Mouse (Mus musculus) cerebellum, postnatal 25 days (tissue): ENCODE data around the gene Zfp36l1.

Experiments used
- DNase-seq, 2 experiments: peaks; one replicate each; pipeline ENCODE4 v3.0.0; 2021; ENCODE audit warnings: mixed read lengths in 2 of 2

Zfp36l1 gene

GRCm38 (mm10) chr12:80112852-80113551, at the start of gene Zfp36l1:
TSS of gene Zfp36l1 (minus strand) at chr12:80113013.
- DNase-seq: peak; percentile 30 to 60

- no peak for DNase-seq
These were observed 49.6 kb upstream of the Zfp36l1 start for GRCm38 (mm10) chr12:80162448-80162847.

- DNase-seq: no peak
These were observed 44.9 kb upstream of the Zfp36l1 start for GRCm38 (mm10) chr12:80157675-80158074.

GRCm38 (mm10) chr12:80153687-80154326, 41.0 kb upstream of the Zfp36l1 start:
- DNase-seq: peak; percentile 46 to 75

DNA sequence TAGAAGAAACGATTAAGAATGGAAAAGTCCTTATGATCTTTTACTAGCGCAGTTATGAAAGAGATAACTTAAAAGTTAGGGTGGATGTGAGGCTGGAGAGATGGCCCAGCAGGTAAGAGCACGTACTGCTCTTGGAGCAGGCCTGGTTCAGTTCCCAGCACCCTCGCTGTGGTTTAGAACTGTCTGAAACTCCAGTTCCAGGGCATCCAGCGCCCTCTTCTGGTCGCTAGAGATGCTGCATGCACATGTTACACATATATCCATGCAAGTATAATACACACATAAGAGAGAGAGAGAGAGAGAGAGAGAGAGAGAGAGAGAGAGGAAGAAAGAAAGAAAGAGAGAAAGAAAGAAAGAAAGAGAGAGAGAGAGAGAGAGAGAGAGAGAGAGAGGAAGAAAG, 40.3 kb upstream of the Zfp36l1 start:
- no peak for DNase-seq

GRCm38 (mm10) chr12:80151821-80152220, 39.0 kb upstream of the Zfp36l1 start:
- DNase-seq: no peak

DNA sequence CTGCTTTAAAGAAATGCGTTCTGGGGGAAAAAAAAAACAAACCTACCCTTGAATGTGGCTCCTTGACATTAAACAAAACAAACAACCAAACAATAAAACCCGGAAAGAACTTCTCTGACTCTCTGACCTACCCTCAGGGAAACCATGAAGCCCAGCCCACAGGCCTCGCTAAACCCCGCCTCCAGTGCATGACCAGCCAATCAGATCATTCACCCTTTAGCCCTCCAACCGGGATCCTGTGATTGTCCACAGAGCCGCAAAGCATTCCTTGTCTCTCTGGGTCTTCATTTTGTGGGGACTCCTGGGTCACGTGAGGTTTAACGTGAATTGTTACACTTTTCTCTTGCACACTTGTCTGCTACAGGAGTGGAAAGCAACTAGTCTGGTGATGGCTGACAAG, 37.8 kb upstream of the Zfp36l1 start:
- peak in 1 of 2 experiments; percentile 28 for DNase-seq

- no peak for DNase-seq
These were observed 34.9 kb upstream of the Zfp36l1 start for GRCm38 (mm10) chr12:80147563-80148214.

DNA sequence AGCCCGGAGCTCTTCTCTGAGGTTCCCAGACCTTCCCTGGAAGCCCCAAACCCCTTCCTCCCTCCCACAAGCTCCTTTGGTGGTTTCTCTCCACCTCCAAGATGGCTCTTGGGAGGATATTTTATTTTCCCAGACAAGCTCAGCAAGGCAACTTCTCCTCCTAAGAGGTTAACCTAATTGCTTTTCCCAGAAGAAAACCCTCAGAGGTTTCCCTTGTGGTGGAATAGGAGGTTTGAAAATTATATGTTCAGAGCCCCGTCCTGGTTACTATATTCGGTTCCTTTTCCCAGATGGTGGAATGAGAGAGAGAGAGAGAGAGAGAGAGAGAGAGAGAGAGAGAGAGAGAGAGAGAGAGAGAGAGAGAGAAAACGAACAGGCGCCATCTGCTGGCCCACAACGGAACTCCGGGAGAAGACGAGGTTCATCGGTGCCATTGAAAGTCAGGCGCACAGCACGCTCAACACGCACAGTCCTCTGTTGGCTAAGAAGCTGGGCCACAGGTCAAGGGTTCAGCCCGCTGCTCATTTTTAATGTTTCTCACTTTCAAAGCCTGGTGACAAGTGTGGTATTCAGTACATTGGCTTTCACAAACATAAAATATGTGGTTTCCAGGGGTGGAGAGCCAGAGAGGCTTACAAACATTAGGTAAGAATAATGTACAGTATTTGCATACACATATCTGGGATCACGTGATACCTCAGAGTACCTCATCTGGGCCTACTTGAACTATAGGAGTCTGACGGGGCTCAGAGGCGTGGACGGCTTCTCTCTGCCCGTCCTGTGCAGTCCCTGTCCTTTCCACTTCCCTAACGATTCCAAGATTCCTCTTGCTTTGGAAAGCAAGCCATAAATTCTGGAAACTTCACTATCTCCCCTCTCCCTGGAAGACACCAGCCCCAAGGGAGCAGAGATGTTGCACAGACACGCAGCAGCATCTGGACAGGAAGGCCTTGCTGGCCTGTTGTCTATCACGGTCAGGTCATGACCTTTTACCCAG, 33.7 kb upstream of the Zfp36l1 start:
- DNase-seq: peak; percentile 72 to 84

GRCm38 (mm10) chr12:80145365-80145764, 32.6 kb upstream of the Zfp36l1 start:
- DNase-seq: no peak

DNA sequence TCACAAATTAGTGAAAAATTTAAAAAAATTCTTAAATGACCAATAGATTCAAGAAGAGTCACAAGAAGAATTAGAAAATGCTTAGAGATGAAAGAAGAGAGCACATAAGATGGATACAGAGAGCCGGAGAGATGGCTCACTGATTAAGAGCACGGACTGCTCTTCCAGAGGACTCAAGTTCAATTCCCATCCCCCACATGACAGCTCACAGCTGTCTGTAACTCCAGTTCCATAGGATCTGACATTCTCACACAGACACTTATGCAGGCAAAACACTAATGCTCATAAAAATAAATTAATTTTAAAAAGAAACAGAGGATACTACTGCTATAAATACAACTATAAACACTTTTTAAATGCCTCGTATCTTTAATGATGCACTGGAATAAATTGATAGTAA, 32.0 kb upstream of the Zfp36l1 start:
- DNase-seq: no peak

- peak; percentile 65 to 77 for DNase-seq
These were observed 28.7 kb upstream of the Zfp36l1 start for GRCm38 (mm10) chr12:80141470-80141869.

DNA sequence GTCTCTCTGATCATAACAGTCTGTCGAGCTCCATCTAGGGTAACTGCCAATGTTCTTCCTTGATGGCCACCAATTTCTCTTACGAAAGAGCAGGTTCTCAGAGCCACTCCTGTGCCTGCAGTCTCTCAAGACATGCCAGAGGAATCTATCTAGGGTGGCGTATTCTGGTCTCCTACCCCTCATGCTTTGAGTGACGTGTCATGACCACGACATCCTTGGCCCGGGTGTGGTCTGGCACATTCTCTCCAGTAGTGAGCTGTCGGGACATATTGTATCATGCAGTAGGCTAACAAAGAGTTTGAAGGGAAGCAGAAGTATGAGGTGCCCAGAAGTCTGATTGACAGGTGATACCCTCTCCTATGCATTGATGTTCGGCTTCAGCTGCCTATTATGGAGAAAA, 28.2 kb upstream of the Zfp36l1 start:
- DNase-seq: no peak

GRCm38 (mm10) chr12:80137744-80138143, 24.9 kb upstream of the Zfp36l1 start:
- DNase-seq: no peak

DNA sequence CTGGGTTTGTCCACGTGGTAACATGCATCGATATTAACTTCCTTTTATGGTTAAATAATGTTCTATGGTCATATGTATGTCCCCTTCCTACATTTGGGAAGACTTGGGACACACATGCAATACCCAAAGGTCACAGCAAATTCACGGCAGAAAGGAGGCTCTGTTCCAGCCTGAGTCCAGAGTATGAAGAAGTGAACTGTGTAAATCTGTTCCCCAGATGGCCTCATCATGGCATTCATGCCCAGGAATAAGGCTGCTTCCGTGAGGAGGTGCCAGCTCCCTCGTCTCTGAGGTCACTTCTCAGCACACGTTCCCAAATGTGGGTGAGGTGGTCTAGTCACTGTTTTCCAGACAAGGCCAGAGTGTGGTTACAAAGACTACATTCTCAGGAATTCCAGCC, 24.4 kb upstream of the Zfp36l1 start:
- no peak for DNase-seq

DNA sequence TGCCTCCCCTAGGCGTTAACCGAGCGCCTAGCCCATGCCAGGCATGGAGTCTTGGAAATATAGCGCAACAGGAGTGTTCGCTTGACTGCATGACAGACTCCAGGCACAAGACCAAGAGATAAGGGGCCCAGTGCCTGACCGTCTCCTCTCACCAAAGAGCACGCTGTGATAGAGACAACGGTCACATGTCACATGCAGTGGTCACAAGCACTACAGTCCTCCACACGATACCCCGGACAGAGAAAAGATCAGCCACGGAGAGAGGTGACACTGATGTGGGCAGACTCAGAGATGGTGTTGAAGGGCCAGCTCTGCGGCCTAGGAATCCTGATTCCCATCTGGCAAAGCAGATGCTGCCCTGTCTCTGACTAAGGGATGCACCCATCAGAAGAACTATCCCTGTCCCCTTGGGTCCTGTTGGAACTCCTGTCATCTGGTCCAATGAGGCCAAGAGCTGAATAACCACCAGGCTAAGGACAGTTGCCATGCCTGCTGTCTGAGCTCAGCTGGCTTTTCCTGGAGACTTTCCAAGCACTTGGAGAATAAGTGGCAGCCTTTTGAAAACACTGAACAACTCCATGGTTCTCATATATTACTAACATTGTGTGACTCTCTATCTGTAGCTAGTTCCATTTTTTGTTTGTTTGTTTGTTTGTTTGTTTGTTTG, 23.6 kb upstream of the Zfp36l1 start:
- DNase-seq: no peak

- no peak for DNase-seq
These were observed 22.4 kb upstream of the Zfp36l1 start for GRCm38 (mm10) chr12:80135173-80135572.

DNA sequence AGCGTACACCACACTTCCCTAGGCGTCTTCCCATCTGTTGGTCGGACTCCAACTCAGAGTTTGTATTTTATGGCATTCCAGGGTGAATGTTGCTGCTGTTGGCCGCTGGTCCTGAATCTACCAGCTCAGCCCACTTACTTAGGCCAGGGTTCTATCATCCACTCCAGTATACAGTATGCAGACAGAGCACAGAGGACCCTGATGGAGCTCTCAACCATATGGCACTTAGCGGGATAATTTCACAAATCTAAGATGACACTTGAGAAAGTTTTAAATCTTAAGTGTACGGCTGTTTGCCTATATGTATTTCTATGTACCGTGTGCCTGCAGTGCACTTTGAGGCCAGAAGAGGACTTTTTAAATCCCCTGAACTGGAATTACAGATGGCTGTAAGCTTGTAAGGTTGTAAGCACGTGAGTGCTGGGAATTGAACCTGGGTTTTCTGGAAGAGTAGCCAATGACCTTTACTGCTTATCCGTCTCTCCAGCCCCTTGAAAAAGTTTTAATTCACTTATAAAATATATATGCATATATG, 20.3 kb upstream of the Zfp36l1 start:
- DNase-seq: no peak

DNA sequence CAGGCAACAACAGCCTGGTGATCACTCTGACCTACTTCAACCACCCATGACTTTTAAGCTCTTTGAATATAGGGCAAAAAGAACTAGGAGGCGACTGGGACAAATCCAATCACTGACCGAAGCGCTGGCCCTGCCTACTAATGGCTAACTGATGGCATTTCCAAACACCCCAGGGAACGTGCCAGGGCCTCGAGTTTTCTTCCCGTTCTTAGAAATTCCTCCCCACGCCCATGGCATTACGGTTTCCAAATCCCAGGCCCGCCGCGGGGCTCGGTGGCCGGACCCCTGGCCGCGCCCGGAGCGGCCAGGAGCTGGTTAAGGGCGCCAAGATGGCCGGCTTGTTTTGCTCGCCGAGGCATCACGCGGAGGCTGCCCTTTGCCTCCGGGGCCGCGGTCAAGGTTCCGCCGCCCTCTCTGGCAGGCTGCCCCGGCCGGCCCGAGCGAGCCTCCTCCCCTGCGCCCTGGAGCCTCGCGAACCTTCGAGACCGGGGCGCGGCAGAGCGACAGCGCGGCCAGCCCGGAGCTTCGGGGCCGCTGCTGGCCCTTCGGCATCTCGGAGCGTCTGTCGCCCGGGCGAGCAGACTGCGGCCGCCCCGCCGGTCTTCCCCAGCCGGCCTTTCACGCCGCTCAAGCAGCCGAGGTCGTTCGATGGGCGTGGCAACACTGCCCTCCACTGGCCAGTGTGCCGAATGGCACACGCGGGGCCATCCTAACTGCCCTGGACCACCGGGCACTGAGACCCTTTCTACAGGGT, 19.6 kb upstream of the Zfp36l1 start:
- peak; percentile 92 for DNase-seq

DNA sequence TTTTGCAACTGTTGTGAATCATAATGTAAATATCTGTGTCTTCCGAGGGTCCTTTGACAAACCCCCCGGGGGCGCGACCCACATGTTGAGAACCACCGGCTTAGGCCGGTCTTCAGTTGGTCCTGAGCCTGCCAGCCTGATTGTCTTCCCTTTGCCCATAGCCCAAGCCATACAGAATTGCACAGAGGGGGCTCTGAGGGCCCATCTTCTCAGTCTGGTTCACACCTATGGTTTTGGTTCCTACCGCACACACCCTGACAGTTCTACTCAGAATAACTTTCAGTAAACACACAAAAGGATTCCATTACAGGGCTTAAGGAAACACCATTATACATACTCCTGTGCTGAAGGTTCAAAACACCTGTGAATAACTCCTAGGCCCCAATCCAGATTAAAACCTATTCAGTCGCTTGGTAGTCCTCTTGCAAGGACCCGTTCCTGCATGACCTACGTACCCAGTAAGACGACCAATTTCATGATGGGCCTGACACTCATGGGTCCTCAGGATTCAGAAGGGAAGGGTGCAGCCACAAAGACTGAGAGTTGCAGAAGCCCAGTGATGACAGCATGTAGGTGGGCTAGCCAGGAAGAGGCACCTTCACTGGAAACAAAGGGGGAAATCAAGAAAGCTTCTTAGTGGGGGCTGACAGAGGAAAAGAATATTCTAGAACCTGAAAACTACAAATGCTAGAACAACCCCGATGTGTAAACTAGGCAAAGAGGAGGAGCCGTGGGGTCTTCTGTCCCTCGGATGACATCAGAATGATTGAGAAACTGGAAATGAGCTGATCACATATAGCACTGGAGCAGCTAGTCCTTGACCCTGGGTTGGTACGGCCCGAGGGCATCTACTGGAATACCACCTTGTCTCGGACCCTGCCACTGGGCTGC, 18.8 kb upstream of the Zfp36l1 start:
- peak in 1 of 2 experiments; percentile 25 for DNase-seq
